Mouse (Mus musculus): ENCODE results near the gene Inpp5k.
A peak's percentile ranks its signal among the peaks of the same experiment; 100 is the strongest.
"Not testable (repeated sequence)": the region's sequence is repeated elsewhere in the genome, so short reads cannot be mapped to it uniquely, and the experiment has no call there.

Inpp5k gene

DNA sequence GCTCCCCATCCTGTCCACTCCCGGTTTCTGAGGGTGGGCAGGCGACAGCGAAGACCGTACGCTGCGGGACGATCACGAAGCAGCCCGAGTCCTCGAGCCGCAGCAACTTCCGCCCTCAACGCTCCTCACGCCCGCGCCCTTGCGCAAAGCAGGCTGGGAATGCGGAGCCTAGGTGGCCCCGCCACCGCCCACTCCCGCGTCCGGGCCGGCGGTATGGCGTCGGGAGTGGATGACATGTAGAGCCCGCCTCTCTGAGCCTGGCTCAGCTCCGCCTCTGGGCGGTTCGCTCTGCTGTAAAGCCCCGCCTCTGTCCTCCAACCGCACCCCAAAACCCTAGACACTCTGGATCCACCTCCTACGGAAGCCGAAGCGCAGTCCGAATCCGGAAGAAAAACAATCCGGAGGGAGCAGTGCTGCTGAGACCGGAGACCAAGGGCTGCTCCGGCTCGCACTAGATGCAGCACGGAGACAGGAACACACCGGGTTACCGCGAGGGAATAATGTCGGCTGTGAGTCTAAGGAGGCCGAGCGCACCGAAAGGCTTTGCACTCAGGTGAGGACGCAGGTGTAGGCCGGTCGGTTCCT is at the start of gene Inpp5k:
TSS of gene Inpp5k (plus strand) at position 344 of the 585 bp plus-strand sequence.
- DNase-seq (ENCODE audit: low read depth, low spot score) = peak; percentile 99

GRCm38 (mm10) chr11:75581495-75582149 is 49.2 kb upstream of the Inpp5k start:
- DNase-seq (ENCODE audit: low read depth, low spot score) = no peak

DNA sequence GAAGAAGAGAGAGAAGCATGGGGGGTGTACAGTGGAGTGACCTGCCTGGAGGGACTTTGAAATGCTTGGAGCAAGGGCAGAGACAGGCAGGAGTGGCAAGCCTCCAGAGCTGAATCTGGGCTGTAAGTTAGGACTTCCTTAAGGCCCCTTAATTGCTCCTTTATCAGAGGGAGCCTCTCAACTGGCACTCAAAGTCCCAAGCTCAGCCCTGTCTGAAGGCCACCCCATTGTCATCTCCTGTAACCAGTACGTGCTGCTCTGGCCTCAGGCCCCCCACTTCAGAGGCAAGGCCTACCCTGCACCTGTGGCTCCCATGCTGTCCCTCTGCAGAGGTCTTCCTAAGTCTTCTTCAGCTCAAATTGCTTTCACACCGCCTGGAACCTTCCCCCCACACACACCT is 47.3 kb upstream of the Inpp5k start:
- DNase-seq (ENCODE audit: low read depth, low spot score) = no peak

DNA sequence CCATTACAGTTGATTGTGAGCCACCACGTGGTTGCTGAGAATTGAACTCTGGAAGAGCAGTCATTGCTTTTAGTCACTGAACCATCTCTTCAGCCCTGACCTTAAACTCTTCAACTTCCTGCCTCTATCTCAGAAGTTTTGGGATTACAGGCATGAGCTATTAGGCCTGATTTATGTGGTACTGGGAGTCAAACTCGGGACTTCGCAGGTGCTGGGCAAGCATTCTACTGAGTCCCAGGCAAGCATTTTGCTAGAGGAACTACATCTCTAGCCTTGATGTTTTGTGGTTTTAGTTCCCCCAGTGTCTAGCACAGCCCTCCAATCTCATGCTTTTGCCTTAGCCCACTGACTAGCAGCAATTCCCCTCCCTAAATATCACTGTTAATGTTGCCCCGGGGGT is 45.7 kb upstream of the Inpp5k start:
- no peak for DNase-seq (ENCODE audit: low read depth, low spot score)

DNA sequence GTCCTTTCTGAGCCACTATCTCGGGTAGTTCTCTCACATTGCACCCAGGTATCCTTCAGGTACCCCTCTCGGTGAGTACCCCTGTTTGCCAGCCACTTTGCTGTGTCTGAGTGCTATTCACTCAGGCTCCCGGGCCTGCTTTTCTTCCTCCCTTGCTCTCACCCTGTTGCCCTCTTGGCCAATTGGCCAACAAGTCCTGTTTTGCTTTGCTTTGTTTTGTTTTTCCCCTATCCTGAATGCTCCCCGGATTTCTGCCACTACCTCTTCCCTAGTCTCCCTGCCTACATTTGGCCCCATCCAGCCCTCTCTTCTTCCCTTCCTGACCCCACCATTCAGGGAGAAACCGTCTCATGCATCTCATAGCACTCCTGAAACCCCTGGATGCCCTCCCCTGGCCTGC is 44.8 kb upstream of the Inpp5k start:
- DNase-seq (ENCODE audit: low read depth, low spot score) = no peak

DNA sequence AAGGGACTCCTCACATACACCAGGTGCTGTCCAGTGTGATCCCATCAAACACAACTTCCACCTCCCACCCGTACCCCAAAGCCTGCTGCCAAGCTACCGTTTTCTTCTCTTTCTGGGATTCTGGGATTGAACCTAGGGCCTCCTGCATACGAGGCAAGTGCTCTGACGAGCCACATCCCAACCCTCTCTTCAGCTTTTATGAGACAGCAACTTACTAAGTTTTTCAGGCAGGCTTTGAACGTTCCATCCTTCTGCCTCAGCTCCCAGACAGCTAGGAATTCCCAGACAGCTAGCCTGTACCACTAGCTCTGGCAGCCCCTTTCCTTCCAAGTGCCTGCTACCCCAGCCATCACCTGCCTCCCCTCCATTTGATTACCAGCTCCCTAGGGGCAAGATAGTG is 43.8 kb upstream of the Inpp5k start:
- DNase-seq (ENCODE audit: low read depth, low spot score) = no peak

- peak; percentile 98 for DNase-seq (ENCODE audit: low read depth, low spot score)
These were observed 43.1 kb upstream of the Inpp5k start, which contains the start of gene Pitpna for GRCm38 (mm10) chr11:75587493-75588284. Gene Pitpna (plus strand): TSS chr11:75588097.

DNA sequence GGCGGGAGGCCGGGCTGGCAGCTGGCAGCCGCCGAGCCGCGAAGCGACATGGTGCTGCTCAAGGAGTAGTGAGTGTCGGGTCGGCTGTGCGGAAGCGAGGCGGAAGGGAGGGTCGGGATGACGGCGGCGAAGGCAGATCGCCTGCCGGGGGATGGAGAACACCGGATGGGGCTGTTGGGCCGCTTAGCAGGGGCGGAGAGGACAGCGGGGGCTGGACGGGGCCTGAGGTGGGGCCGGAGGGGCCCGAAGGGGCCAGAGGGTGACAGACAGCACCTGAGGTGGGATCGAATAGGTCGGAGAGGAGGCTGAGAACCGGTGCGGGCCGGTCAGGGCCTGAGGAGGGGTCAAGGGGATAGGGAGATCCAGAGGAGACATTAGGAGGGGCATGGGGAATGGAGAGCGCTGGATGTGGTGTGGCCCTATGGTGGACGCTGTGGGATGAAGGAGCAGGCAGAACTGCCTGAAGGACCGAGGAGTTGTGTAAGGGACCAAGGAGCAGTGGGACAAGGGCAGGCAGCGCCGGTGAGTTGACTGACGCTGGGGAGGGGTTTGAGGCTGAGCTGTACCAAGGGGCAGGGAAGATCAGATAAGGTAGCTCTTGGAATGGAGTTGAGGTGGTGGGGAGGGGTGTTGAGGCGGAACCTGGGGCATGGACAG is 42.4 kb upstream of the Inpp5k start:
- peak; percentile 36 for DNase-seq (ENCODE audit: low read depth, low spot score)

DNA sequence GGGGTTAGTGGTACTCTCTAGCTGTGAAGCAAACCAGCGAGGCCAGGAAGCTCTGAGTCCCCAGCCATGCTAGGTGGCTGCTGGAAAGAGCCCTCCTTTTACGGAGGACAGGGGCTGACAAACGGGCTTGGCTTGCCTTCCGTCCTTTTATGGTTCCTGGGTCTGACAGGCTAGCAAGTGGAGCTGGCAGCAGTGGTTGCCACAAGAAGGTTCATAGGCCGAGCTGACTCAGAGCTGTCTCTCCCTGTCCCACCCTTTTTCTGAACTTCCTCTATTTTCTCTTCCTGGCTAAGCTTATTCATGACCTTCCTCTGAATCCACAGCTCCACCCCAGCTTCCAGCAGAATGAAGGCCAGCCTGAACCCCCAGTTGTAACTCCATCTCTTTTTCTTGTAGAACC is 38.2 kb upstream of the Inpp5k start:
- DNase-seq (ENCODE audit: low read depth, low spot score) = no peak

DNA sequence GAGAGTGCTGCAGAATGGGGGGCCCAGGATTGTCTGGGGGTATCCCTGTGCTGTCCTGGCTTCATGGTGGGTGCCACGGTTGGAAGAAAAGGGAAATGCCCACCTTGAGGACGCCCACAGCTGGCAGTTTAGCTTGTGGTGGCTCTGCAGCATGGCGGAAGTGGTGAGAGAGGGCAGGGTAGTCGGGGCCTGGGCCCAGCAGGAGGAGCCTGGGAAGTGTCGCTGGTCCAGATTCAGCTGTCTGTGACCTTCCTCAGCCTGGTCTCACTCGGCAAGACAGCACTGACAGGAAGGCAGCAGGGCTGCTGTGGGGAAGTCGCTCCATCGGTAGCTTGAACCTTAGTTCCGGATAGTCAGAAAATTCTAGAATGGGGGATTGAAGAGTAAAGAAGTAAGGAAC is 36.4 kb upstream of the Inpp5k start:
- no peak for DNase-seq (ENCODE audit: low read depth, low spot score)

- DNase-seq (ENCODE audit: low read depth, low spot score) = no peak
These were observed 35.4 kb upstream of the Inpp5k start for GRCm38 (mm10) chr11:75595404-75595803.

GRCm38 (mm10) chr11:75595816-75596215 is 35.0 kb upstream of the Inpp5k start:
- no peak for DNase-seq (ENCODE audit: low read depth, low spot score)

- DNase-seq (ENCODE audit: low read depth, low spot score) = no peak
These were observed 34.0 kb upstream of the Inpp5k start for GRCm38 (mm10) chr11:75596726-75597255.

- no peak for DNase-seq (ENCODE audit: low read depth, low spot score)
These were observed 32.8 kb upstream of the Inpp5k start for GRCm38 (mm10) chr11:75598004-75598403.

DNA sequence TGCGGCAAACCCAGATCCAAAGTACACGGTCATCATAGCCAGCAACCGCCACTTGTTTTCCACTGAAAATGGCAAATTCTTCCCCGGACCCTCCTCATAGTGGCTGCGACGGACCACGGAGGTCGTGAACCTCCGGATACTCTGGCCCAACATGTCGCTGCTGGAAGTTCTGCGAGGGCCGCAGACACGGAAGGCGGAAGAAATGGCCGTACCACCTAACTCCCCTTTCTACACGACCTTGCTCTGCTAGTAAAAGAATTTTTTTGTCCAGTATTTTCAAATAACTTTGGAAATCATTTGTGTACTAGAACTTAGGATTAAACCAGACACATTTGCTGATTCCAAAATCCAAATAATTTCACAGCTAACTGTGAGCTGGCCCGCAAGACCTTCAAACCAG is 31.0 kb upstream of the Inpp5k start:
- DNase-seq (ENCODE audit: low read depth, low spot score) = not testable (repeated sequence)

DNA sequence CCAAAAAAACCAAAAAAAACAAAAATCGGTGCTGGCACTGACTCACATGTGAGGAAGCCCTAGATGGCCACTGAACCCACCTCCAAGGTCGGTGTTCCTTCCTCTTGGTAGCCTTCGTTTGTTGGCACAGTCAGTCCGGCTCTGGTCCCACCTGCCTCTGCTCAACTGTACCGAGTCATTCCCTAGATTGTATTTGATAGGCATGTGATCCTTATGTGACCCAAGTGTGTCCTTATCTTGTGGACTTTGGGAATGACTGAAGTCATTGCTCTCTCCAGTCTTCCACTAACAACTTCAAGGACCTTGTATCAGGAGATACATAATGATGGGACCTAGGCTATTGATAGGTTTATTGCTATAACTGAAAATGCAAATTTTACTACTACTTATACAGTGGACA is 26.0 kb upstream of the Inpp5k start:
- no peak for DNase-seq (ENCODE audit: low read depth, low spot score)

- no peak for DNase-seq (ENCODE audit: low read depth, low spot score)
These were observed 25.5 kb upstream of the Inpp5k start for GRCm38 (mm10) chr11:75605318-75605717.

GRCm38 (mm10) chr11:75608776-75609175 is 22.0 kb upstream of the Inpp5k start:
- no peak for DNase-seq (ENCODE audit: low read depth, low spot score)

- no peak for DNase-seq (ENCODE audit: low read depth, low spot score)
These were observed 20.8 kb upstream of the Inpp5k start for GRCm38 (mm10) chr11:75610021-75610420.

- DNase-seq (ENCODE audit: low read depth, low spot score) = no peak
These were observed 16.0 kb upstream of the Inpp5k start for GRCm38 (mm10) chr11:75614769-75615168.

DNA sequence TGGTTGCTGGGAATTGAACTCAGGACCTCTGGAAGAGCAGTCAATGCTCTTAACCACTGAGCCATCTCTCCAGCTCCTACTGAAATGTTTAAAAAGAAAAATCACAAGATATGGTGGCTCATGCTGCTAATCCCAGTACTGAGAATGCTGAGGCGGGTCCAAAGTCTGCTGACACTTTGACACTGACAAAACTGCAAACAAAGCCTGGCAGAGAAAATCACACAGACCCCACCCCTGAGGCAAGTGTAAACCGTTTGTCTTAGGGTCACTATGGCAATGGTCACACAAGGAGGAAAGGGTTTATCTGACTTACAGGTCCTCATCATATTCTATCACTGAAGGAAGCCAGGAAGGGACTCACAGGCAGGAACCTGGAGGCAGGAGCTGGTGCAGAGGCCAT is 15.2 kb upstream of the Inpp5k start:
- no peak for DNase-seq (ENCODE audit: low read depth, low spot score)

DNA sequence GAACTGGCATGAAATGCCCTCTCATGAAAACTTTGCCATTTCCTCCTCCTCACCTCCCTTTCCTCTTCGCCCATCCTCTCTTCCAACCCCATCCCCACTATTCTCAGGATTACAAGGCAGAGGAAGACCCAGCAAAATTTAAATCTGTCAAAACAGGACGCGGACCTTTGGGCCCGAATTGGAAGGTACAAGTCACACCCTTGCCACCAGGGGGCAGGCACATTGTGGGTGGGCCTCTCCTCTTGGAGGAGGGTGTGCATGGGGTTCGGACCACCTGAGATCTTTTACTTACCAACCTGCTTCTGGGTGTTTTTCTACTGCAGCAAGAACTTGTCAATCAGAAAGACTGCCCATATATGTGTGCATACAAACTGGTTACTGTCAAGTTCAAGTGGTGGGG is 11.7 kb upstream of the Inpp5k start:
- peak; percentile 24 for DNase-seq (ENCODE audit: low read depth, low spot score)
